Mouse (Mus musculus): ENCODE measurements around the gene Lrrc8a. TPM values are rescaled to one million over a fixed set of nuclear protein-coding genes. Genes with fewer than 3 reads are reported as not detected.
A peak's percentile ranks its signal among the peaks of the same experiment; 100 is the strongest.

Gene Lrrc8a
- total RNA-seq, 2 experiments from 2014 or later: 60.8 to 62.0 TPM

DNA sequence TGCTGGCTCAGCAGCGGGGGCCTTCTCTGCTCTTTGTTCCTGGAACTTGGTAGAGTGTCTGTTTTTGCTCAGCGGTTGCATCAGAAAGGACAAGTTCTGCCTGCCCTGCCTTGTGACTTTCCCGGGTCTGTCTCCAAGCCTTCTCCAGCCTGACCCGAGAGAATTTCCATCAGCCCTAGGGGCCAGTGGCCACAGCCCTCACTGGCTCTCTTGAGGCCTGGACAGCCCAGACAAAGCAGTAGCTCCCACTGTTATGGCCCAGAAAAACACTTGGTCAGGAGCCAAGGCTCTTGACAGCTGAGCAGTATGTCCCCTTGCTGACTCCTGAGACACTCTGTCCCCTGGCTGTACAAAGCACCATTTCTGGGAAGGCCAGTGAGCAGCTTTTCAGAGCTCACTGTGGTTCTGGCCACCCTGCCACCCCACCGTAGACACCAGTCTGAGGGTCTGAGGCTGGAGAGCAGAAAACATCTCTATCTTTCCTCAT, 28.3 kb downstream of the Lrrc8a start, which contains the start of gene Phyhd1:
Gene Phyhd1 (plus strand): TSS at position 437 of the 487 bp plus-strand sequence.
- DNase-seq (ENCODE audit: extremely low spot score in 1 of 2, low spot score in 2 of 2): peak; percentile 39 to 55
- Histone ChIP-seq H3K4me3 (no peak within 1 kb of the TSS), H3K27ac (peak within 1 kb of the TSS; percentile 91)
- no peak for TF ChIP-seq CTCF (IDR thresholded peaks at IDR 0.05)
- intact Hi-C loops (cut with DNase I): loop anchor here (1.0 kb wide), 1 partner anchor 24 kb away; no protein-coding TSS in a partner anchor

GRCm38 (mm10) chr2:30266392-30266941, 29.0 kb downstream of the Lrrc8a start:
- peak in 1 of 2 experiments; percentile 33 for DNase-seq (ENCODE audit: extremely low spot score in 1 of 2, low spot score in 2 of 2)
- Histone ChIP-seq H3K27ac (peak overlapping the region; percentile 91), H3K4me3 (no peak overlapping the region)
- intact Hi-C loops (cut with DNase I): loop anchor here (1.0 kb wide), 1 partner anchor 24 kb away; no protein-coding TSS in a partner anchor
- no peak; the same call in 1 of the 2 replicates for TF ChIP-seq CTCF (IDR thresholded peaks at IDR 0.05)

GRCm38 (mm10) chr2:30267466-30267865, 30.0 kb downstream of the Lrrc8a start:
- Histone ChIP-seq H3K27ac (0 out of 2 replicates have a peak overlapping the region, but pooled peaks have one; percentile 30), H3K4me3 (no peak overlapping the region)
- no peak for DNase-seq (ENCODE audit: extremely low spot score in 1 of 2, low spot score in 2 of 2)
- no peak for TF ChIP-seq CTCF (IDR thresholded peaks at IDR 0.05)
- intact Hi-C loops (cut with DNase I): no loop called here

- no peak for DNase-seq (ENCODE audit: extremely low spot score in 1 of 2, low spot score in 2 of 2)
- TF ChIP-seq CTCF (IDR thresholded peaks at IDR 0.05): no peak
- Histone ChIP-seq H3K27ac (peak overlapping the region; percentile 30; the same call in 1 of the 2 replicates), H3K4me3 (no peak overlapping the region)
- intact Hi-C loops (cut with DNase I): no loop called here
Observed at GRCm38 (mm10) chr2:30268371-30268770, 30.9 kb downstream of the Lrrc8a start.

- H3K27ac ChIP-seq: peak overlapping the region; percentile 75
- intact Hi-C loops (cut with DNase I): no loop called here
- TF ChIP-seq CTCF (IDR thresholded peaks at IDR 0.05): no peak
- H3K4me3 ChIP-seq: no peak overlapping the region
- no peak for DNase-seq (ENCODE audit: extremely low spot score in 1 of 2, low spot score in 2 of 2)
Observed at GRCm38 (mm10) chr2:30269241-30269990, 31.9 kb downstream of the Lrrc8a start.

DNA sequence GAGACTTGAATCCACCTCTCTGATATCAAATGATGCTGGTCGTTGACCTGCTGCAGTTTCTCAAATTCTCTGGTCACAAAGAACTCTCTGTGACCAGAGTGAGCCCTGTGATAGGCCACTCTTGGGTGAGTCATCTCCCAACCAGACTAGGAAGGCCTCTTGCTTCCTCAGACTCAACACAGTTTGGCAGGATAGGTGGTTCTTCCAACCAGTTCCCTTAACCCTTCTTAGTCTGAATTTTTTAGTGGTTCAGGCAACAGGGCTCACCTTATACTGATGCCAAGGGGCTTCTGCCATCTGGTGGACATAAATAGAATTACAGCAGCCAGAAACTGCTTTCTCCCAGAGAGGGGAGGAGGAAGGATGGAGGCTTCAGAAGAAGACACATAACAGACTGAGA, 32.6 kb downstream of the Lrrc8a start:
- intact Hi-C loops (cut with DNase I): loop anchor here (1.0 to 2.0 kb wide), 3 partner anchors 33 to 93 kb away; partner anchors contain the start of genes Kyat1 and Lrrc8a
- DNase-seq (ENCODE audit: extremely low spot score in 1 of 2, low spot score in 2 of 2): peak; percentile 58 to 59
- Histone ChIP-seq H3K4me3 (no peak overlapping the region), H3K27ac (peak overlapping the region; percentile 75)
- peak; percentile 98 for TF ChIP-seq CTCF (IDR thresholded peaks at IDR 0.05)

GRCm38 (mm10) chr2:30280743-30281142, 43.2 kb downstream of the Lrrc8a start, which contains the start of gene Gm28038:
Gene Gm28038 (plus strand): TSS chr2:30281043.
- no peak within 1 kb of the TSS for H3K4me3 ChIP-seq
- no peak for DNase-seq (ENCODE audit: extremely low spot score in 1 of 2, low spot score in 2 of 2)
- TF ChIP-seq CTCF (IDR thresholded peaks at IDR 0.05): no peak
- H3K27ac ChIP-seq: no peak within 1 kb of the TSS
- intact Hi-C loops (cut with DNase I): no loop called here

DNA sequence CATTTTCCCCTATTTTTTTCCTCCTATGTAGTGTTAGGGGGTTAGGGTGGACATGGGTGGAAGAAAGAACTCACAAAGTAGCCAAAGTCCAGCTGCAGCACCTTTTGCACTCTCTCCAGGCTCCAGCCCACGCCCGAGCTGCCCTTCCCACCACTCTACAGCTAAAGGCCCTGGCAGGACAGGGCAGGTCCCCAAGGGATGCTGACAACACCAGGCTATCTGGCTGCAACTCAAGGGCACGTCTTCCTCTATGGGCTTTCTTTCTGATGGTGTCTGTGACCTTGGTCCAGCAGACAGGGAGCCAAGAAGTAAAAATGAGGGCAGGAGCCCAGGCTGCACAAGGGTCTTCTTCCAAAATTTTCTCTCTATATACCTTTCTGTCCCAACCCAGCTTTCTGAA, 44.1 kb downstream of the Lrrc8a start:
- no peak for DNase-seq (ENCODE audit: extremely low spot score in 1 of 2, low spot score in 2 of 2)
- Histone ChIP-seq H3K27ac (no peak overlapping the region), H3K4me3 (no peak overlapping the region)
- intact Hi-C loops (cut with DNase I): no loop called here
- TF ChIP-seq CTCF (IDR thresholded peaks at IDR 0.05): no peak

DNA sequence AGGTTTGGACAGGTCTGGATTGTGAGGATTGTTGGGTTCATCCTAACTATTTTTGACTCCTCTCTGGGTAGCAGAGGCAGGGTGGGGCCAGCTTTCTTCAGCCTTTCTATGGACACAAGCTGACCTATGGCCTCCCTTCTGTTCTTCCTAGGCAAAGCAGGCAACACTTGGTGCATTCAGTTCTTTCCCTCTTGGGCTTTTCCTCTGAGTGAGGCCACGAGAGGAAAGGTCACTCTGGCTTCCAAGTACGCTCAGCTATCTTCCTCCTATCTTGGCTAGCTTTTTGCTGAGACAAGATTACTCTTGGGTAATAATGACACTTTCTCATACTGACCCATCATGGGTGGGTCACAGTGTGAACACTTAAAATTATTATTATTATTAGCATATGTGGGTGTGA, 45.7 kb downstream of the Lrrc8a start:
- no peak overlapping the region for H3K4me3 ChIP-seq
- no peak overlapping the region for H3K27ac ChIP-seq
- no peak for DNase-seq (ENCODE audit: extremely low spot score in 1 of 2, low spot score in 2 of 2)
- TF ChIP-seq CTCF (IDR thresholded peaks at IDR 0.05): no peak
- intact Hi-C loops (cut with DNase I): no loop called here

- TF ChIP-seq CTCF (IDR thresholded peaks at IDR 0.05): no peak
- no peak overlapping the region for H3K27ac ChIP-seq
- no peak for DNase-seq (ENCODE audit: extremely low spot score in 1 of 2, low spot score in 2 of 2)
- H3K4me3 ChIP-seq: peak overlapping the region; percentile 95
- intact Hi-C loops (cut with DNase I): no loop called here
Observed at GRCm38 (mm10) chr2:30285004-30285403, 47.5 kb downstream of the Lrrc8a start.

GRCm38 (mm10) chr2:30285416-30286181, 48.1 kb downstream of the Lrrc8a start:
- TF ChIP-seq CTCF (IDR thresholded peaks at IDR 0.05): no peak
- intact Hi-C loops (cut with DNase I): no loop called here
- Histone ChIP-seq H3K27ac (peak overlapping the region; percentile 29; the same call in 1 of the 2 replicates), H3K4me3 (peak overlapping the region; percentile 95)
- DNase-seq (ENCODE audit: extremely low spot score in 1 of 2, low spot score in 2 of 2): no peak
